Mouse (Mus musculus) hindbrain, embryonic 16.5 days (tissue): Measurements from ENCODE around the gene Mkrn2os. TPM values are rescaled to one million over a fixed set of nuclear protein-coding genes. Genes with fewer than 3 reads are reported as not detected.
A peak's percentile ranks its signal among the peaks of the same experiment; 100 is the strongest.

Source experiments
- ATAC-seq: fragments of 200-750 bp; cut with Nextera tagmentation; 2 replicates; pipeline ENCODE4 v1.8.0; 2017; ENCODE audit warnings: moderate TSS enrichment, moderate library complexity
- H3K27ac ChIP-seq: fragments of 300-500 bp; sonication (generic); 2 replicates; pipeline ENCODE4 v1.5.1; 2014; ENCODE audit warnings: low read depth, mild to moderate bottlenecking, control low read depth, low read length, moderate library complexity
- H3K27me3 ChIP-seq: fragments of 300-500 bp; sonication (generic); replicated peaks from 2 replicates; pipeline ENCODE4 v1.6.1; 2014; ENCODE audit warnings: low read length; ENCODE audit not compliant: control insufficient read depth, insufficient read depth
- H3K36me3 ChIP-seq: fragments of 300-500 bp; sonication (generic); 2 replicates; pipeline ENCODE4 v1.6.1; 2014; ENCODE audit warnings: mild to moderate bottlenecking, low read length, moderate library complexity, mixed read lengths; ENCODE audit not compliant: control insufficient read depth, insufficient read depth
- H3K4me1 ChIP-seq: fragments of 300-500 bp; sonication (generic); 2 replicates; pipeline ENCODE4 v1.6.1; 2014; ENCODE audit warnings: low read depth, low read length; ENCODE audit not compliant: control insufficient read depth, insufficient read depth
- H3K4me2 ChIP-seq: fragments of 300-500 bp; sonication (generic); 2 replicates; pipeline ENCODE4 v1.6.1; 2014; ENCODE audit warnings: mild to moderate bottlenecking, low read length, control low read depth, moderate library complexity
- H3K4me3 ChIP-seq: fragments of 300-500 bp; sonication (generic); 2 replicates; pipeline ENCODE4 v1.5.1; 2014; ENCODE audit warnings: mild to moderate bottlenecking, low read length, control low read depth, moderate library complexity
- H3K9ac ChIP-seq: fragments of 300-500 bp; sonication (generic); 2 replicates; pipeline ENCODE4 v1.6.1; 2014; ENCODE audit warnings: low read depth, mild to moderate bottlenecking, control low read depth, low read length, moderate library complexity
- H3K9me3 ChIP-seq: fragments of 300-500 bp; sonication (generic); 2 replicates; pipeline ENCODE4 v1.6.1; 2014; ENCODE audit warnings: mild to moderate bottlenecking, low read length, moderate library complexity; ENCODE audit not compliant: control insufficient read depth
- WGBS: fragments of 180-500 bp; shearing (Covaris S2); extraction: QIAGEN DNeasy Blood & Tissue Kit; methylation state at CpG from one replicate; pipeline ENCODE4 v1.1.7; 2014; 5-methylcytosine and 5-hydroxymethylcytosine counted together
- polyA plus RNA-seq: library from polyadenylated mRNA; unstranded; fragments of >200 nt; fragmentation: Nextera tagmentation; extraction: Ambion mirVana; gene quantifications from 2 replicates; pipeline ENCODE4 v1.2.1, GENCODE M21; 2015

Gene Mkrn2os
- polyA plus RNA-seq, 1 experiment from 2014 or later, result 0.29 TPM

DNA sequence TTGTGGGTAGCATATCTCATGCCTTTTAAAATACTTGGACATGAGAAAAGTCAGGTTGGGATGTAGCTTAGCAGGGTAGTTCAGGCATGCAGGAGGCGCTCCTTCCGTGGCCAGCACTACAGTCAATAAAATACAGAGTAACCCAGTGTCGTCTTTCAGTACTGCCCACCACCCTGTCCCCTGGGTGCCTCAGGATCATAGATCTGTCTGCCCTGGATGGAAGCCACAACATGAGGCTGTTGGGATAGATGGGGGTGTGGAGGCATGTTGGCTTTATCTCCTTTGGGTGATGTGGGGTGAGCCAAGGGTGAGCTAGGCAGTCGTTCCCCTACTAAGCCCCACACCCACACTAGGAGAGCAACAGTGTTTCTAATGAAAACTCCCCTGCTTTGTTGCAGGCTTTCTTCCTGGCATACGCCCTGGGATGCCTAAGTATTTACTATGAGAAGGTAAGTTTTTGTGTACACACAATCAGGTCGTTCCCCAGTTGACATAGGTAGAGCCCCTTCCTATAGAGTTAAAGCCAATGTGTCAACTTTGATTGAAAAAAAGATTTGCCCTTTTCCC, 26.8 kb downstream of the Mkrn2os start:
- Histone ChIP-seq H3K36me3 (peaks cover 35% of the 10 kb centered on the region), H3K9ac (no peak overlapping the region), H3K9me3 (no peaks in the 10 kb centered on the region), H3K4me2 (no peak overlapping the region), H3K27ac (no peak overlapping the region), H3K27me3 (no peaks in the 10 kb centered on the region), H3K4me3 (no peak overlapping the region), H3K4me1 (no peaks in the 10 kb centered on the region)
- ATAC-seq, result no peak
- 96% methylated on average over 6 of the region's 6 CpGs for WGBS

GRCm38 (mm10) chr6:115559651-115560632, 32.4 kb downstream of the Mkrn2os start:
- no peak overlapping the region for H3K27ac ChIP-seq
- H3K9me3 ChIP-seq, result no peaks in the 10 kb centered on the region
- H3K4me1 ChIP-seq, result no peaks in the 10 kb centered on the region
- peaks cover 21% of the 10 kb centered on the region for H3K36me3 ChIP-seq
- WGBS, result 76% methylated on average over 21 of the region's 21 CpGs
- H3K27me3 ChIP-seq, result no peaks in the 10 kb centered on the region
- H3K4me3 ChIP-seq, result no peak overlapping the region
- ATAC-seq, result no peak
- H3K9ac ChIP-seq, result no peak overlapping the region
- no peak overlapping the region for H3K4me2 ChIP-seq

GRCm38 (mm10) chr6:115558176-115558575, 34.2 kb downstream of the Mkrn2os start:
- Histone ChIP-seq H3K9me3 (no peaks in the 10 kb centered on the region), H3K4me3 (no peak overlapping the region), H3K36me3 (peaks cover 20% of the 10 kb centered on the region), H3K27me3 (no peaks in the 10 kb centered on the region), H3K4me2 (no peak overlapping the region), H3K9ac (no peak overlapping the region), H3K4me1 (no peaks in the 10 kb centered on the region), H3K27ac (no peak overlapping the region)
- 86% methylated on average over 2 of the region's 2 CpGs for WGBS
- no peak for ATAC-seq

DNA sequence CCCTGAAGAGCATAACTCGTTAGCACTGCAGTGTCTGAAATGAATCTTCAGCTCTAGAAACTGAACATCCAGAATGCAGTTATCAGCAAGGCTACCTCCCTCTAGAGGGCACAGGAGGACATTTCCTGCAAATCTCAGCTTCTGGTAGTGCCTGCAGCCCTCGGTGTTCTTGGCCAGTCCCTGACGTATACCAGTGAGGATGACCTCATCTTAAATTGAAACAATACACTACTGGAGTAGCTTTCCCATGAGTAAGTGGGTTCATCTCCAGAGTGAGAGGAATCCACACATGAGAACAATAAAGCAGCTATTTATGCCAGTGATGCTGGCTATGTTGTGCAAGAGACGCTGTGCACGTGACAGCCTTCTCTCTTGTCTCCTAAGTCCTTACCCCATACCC, 36.9 kb downstream of the Mkrn2os start:
- Histone ChIP-seq H3K27me3 (no peaks in the 10 kb centered on the region), H3K9me3 (no peaks in the 10 kb centered on the region), H3K4me2 (no peak overlapping the region), H3K36me3 (peaks cover 20% of the 10 kb centered on the region), H3K4me1 (no peaks in the 10 kb centered on the region), H3K9ac (no peak overlapping the region), H3K4me3 (no peak overlapping the region), H3K27ac (no peak overlapping the region)
- ATAC-seq, result no peak
- 87% methylated on average over 5 of the region's 5 CpGs for WGBS

GRCm38 (mm10) chr6:115546276-115546675, 46.1 kb downstream of the Mkrn2os start:
- H3K9me3 ChIP-seq, result no peaks in the 10 kb centered on the region
- peaks cover 9% of the 10 kb centered on the region for H3K4me1 ChIP-seq
- peaks cover 14% of the 10 kb centered on the region; the same call in 1 of the 2 replicates for H3K36me3 ChIP-seq
- no peaks in the 10 kb centered on the region for H3K27me3 ChIP-seq
- no peak overlapping the region for H3K9ac ChIP-seq
- 79% methylated on average over 5 of the region's 5 CpGs for WGBS
- no peak overlapping the region for H3K27ac ChIP-seq
- no peak for ATAC-seq
- H3K4me3 ChIP-seq, result no peak overlapping the region
- H3K4me2 ChIP-seq, result no peak overlapping the region

DNA sequence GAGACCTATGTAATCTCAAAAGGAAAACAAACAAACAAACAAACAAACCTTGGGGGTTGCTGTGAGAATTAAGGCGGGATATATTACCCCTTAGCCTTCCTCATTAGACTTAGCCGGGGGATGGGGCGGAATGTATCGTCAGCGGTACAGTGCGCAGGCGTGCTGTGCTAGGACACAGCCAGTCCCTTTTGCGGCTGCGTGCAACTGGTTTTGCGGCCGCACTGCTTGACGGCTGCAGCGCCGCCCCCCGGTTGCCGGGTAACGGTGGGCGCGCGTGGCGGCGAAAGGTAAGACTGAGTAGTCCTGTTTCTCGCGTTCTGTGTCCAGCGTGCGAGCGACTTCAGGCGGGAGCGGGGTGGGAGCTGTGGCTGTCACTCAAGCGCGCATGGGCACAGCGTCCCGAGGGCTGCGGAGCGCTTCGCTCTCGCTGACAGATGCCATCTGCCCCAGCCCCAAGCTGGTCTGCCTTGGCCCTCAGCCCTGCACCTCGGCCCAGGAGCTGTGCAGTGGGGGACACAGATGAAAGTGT, 47.9 kb downstream of the Mkrn2os start, which contains the start of gene Tsen2:
Gene Tsen2 (plus strand): TSS at position 223 of the 529 bp plus-strand sequence.
- H3K9ac ChIP-seq, result peak within 1 kb of the TSS; percentile 84
- H3K9me3 ChIP-seq, result no peaks in the 10 kb centered on the region
- peaks cover 9% of the 10 kb centered on the region; the same call in 1 of the 2 replicates for H3K36me3 ChIP-seq
- ATAC-seq, result peak; percentile 97
- WGBS, result under 1% methylated on average over 37 of the region's 38 CpGs
- H3K4me2 ChIP-seq, result peak within 1 kb of the TSS; percentile 74
- peak within 1 kb of the TSS; percentile 79 for H3K4me3 ChIP-seq
- H3K27ac ChIP-seq, result peak within 1 kb of the TSS; percentile 87
- no peaks in the 10 kb centered on the region for H3K27me3 ChIP-seq
- peaks cover 9% of the 10 kb centered on the region for H3K4me1 ChIP-seq

- Histone ChIP-seq H3K4me2 (no peak overlapping the region), H3K36me3 (no peaks in the 10 kb centered on the region), H3K4me3 (no peak overlapping the region), H3K27me3 (no peaks in the 10 kb centered on the region), H3K9ac (no peak overlapping the region), H3K4me1 (peaks cover 9% of the 10 kb centered on the region), H3K9me3 (no peaks in the 10 kb centered on the region), H3K27ac (no peak overlapping the region)
- WGBS, result 73% methylated on average over 3 of the region's 3 CpGs
- ATAC-seq, result no peak
Observed at GRCm38 (mm10) chr6:115542341-115542740, 50.0 kb downstream of the Mkrn2os start.

DNA sequence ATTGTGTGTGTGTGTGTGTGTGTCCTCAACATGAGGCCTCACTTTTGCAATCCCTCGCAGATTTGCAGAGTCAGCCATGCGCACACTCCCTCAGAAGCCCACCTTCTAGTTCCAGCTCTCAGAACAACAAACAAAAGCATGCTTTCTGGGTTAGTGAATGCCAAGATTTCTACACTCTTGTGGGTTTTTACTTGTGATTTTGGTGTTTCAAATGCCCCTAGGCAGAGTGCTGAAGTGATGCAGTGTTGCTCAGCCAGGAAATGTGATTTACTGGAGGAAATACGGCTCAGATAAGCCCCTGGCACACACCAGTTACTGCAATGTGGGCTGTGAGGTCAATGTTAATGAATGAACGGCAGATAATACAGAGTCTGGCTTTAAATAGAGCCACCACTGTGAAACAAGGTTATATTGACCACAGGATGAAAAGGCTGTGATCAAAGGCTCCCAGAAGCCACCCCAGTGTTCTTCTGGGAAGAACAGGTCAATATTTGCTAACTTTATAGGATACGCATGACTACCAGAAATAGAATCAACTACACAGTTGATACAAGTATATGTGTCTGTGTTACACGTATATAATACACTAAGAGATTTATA, 50.6 kb downstream of the Mkrn2os start:
- H3K27ac ChIP-seq, result no peak overlapping the region
- WGBS, result 54% methylated on average over 6 of the region's 6 CpGs
- ATAC-seq, result no peak

More for the DNA sequence above, 50.6 kb downstream of the Mkrn2os start:
- Histone ChIP-seq H3K4me2 (no peak overlapping the region), H3K36me3 (no peaks in the 10 kb centered on the region), H3K4me3 (no peak overlapping the region), H3K4me1 (peaks cover 9% of the 10 kb centered on the region), H3K27me3 (no peaks in the 10 kb centered on the region), H3K9me3 (no peaks in the 10 kb centered on the region), H3K9ac (no peak overlapping the region)
